Mouse (Mus musculus): Measurements from ENCODE around the gene Tmem123. TPM values are rescaled to one million over a fixed set of nuclear protein-coding genes. Genes with fewer than 3 reads are reported as not detected.

Gene Tmem123
- polyA plus RNA-seq, 3 experiments from 2014 or later, result 64.0 to 129 (median 94.3) TPM

DNA sequence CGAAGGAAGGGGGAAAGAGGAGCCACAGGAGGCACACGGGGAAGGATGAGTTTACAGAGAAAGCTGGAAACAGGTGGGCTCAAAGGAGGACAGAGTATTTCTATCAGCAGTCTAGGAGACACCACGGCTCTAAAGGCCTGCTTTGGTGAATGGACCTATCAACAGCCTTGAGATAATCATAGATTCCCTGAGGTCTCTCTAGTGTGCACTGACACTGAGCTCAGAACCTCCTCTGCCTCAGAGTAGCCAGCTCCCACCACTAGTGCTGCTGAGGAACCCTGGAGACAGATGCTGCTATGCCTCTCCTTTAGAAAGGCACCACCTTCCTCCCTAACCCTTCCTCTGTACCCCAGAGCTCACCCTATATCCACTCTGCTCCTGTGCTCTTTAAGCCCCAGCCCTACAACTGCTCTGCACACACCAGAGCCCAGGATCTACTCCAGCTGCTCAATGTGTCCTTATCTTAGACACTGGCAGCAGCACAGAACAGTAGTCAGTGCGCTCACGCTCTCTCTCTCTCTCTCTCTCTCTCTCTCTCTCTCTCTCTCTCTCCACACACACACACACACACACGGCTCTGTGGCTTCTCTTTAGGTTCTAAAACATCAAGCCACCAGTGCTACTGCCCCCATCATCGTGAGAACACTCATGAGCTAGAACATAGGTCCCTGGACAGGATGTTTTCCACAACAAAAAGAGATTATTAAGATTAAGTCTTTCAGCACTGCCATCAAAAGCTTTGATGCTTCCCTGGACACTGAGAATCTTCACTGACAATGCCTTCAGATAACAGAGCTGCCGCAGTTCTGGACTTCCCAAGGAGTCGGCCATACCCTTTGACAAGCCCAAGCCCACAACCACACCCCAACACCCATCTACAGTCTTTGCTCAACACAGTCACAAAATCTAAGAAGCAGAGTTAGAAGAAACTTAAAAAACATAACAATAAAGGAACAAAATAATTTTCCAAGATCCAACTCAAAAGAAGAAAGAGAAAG lies 66.0 kb downstream of the Tmem123 start:
- ATAC-seq, result peak; percentile 60

- ATAC-seq, result no peak
Measured at GRCm38 (mm10) chr9:7833421-7833820, 69.6 kb downstream of the Tmem123 start.

DNA sequence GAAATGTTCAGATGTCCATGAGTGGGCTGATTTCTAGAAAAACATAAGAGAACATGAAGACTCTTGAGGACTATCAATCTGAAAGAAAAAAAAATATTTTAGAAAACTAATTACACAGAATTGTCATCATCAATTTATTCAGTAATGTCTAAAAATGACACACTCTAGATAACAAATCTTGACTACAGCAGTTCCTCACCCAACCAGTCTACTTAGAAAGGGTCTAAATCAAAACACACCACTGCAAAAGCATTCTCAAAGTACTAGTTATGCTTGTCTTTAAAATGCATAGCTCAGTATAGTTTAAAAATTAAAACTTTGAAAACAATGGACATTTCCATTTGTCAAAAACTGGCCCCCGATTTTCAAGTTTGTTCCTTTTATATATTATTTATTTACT lies 71.5 kb downstream of the Tmem123 start:
- ATAC-seq, result no peak

GRCm38 (mm10) chr9:7836331-7836730 lies 72.5 kb downstream of the Tmem123 start:
- ATAC-seq, result peak; percentile 12

DNA sequence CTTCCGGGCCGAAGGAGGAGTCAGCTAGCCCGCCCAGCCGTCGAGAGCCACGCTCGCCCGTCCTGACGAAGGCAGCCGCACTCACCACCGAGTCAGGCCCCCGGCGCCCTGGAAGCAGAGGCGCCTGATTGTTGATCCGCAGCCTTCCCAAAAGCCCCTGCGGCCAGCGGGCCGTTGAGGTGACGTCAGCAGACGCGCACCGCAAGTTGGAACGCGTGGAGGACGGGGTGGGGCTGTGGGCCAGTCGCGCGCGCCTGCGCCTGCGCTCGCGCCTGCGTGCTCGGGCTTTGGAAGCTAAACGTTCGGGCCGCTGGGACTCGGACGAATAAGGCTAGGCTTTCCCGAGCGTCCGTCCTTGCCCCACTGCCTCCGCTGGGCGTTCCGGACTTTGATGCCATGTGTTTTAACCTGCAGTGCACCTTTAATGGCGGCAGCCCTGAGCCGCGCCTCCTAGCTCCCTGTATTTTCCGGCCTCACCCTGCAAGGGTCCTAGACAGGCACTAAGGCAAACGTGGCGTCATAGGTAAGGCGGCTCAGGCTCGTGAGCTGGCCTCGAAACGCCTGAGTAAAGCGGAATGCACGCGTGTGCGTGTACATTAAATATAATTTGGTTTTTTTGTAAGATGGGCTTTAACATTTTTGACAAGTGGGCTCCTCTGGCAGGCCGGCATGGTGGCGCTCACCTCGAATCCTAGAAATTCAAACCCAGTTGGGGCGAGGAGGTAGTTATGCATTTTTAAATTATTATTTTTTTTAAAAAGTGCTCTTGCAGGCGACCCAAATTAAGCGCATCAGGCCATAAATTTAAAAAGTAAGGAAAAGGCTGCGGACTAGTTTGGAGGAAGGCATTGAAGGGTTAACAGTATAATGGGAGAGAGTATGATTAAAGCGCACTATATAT lies 73.3 kb downstream of the Tmem123 start, which contains the start of gene Birc2:
Birc2 (minus strand) TSS at position 160 of the 901 bp plus-strand sequence.
- ATAC-seq, result peak; percentile 88

- peak; percentile 16 for ATAC-seq
Measured at GRCm38 (mm10) chr9:7837806-7838440, 74.1 kb downstream of the Tmem123 start.

DNA sequence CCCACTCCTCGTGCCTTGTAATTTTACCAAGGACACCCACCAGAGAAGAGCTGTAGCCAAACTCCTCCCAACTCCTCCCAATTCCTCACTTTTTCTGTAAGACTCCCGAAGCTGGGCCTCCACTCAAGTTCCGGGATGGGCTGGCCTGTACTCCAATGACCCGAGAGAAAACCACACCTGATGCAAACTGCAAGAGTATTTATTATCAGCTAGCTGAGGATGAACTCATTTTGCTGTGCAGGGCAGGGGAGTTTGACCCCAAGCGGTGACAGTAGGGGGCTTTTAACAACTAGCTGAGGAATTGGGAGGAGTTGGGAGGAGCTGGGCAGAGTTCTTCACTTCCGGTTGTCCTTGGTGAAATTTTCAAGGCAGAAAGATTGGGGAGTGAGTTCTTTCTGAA lies 77.4 kb downstream of the Tmem123 start:
- no peak for ATAC-seq

Other genes with a start within 250 kb of the Tmem123 start
- gene Mmp8, start 205.6 kb upstream of the Tmem123 start, polyA plus RNA-seq (2017; shearing (Covaris generic)), result not detected
- not detected for gene Mmp27, start 192.6 kb upstream of the Tmem123 start, polyA plus RNA-seq (2017; shearing (Covaris generic))
- gene Mmp20, start 135.8 kb upstream of the Tmem123 start, polyA plus RNA-seq (2017; shearing (Covaris generic)), result not detected
- gene Mmp7, start 72.0 kb upstream of the Tmem123 start, polyA plus RNA-seq (2017; shearing (Covaris generic)), result not detected
- 100 to 1,000 TPM; 110 to 127 (median 119) TPM for gene Birc2, start 73.0 kb downstream of the Tmem123 start, polyA plus RNA-seq (2017; shearing (Covaris generic))
- 100 to 1,000 TPM in 2 of 3 experiments, 10 to 100 TPM in 1; 87.6 to 134 (median 121) TPM for gene Birc3, start 109.1 kb downstream of the Tmem123 start, polyA plus RNA-seq (2017; shearing (Covaris generic))
- gene Yap1, start 240.6 kb downstream of the Tmem123 start, polyA plus RNA-seq (2017; shearing (Covaris generic)), result not detected

Measured in inflammation-experienced regulatory T-cells, adult 6 months (primary cell).